Mouse (Mus musculus): ENCODE data around the gene Cplx1.
A peak's percentile ranks its signal among the peaks of the same experiment; 100 is the strongest.
"Not testable (repeated sequence)": the region's sequence is repeated elsewhere in the genome, so short reads cannot be mapped to it uniquely, and the experiment has no call there.

The Cplx1 gene

GRCm38 (mm10) chr5:108516655-108517054 is 33.2 kb downstream of the Cplx1 start:
- no peak for DNase-seq (ENCODE audit: low read depth, low spot score)

DNA sequence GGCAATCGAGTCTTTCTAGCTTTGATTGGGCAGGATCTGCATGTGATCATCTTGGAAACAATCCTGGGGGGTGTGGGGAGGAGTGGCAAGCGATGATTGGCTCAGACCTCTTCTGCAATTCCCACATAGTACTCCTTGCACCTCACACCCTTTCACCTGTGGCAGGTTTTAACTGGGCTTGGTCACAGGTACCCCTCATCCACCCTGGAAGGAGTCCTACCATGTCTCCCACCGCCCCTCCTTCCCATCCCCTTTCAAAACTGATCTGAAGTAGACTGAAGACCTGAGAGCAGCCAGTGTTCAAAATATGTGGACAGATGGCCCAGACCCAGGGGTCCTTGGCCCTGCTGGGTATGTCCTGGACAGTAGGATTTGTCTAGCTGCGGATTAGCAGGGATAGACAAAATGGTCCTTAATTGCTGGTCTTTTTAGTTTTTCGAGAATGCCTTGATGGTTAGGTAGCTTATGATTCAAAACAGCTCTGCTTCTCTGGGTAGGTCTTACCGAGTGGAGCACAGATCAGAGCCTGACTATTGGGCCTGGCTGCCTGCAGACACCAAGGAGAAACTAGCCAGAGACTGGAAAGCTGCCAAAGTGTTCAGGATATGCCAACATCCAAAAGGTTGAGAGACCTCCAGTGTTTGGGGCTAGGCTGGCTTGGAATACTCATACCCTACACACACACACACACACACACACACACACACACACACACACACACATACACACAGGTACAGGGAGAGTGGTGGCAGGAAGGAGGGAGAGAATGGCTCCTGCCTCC is 34.1 kb downstream of the Cplx1 start:
- DNase-seq (ENCODE audit: low read depth, low spot score), result no peak

DNA sequence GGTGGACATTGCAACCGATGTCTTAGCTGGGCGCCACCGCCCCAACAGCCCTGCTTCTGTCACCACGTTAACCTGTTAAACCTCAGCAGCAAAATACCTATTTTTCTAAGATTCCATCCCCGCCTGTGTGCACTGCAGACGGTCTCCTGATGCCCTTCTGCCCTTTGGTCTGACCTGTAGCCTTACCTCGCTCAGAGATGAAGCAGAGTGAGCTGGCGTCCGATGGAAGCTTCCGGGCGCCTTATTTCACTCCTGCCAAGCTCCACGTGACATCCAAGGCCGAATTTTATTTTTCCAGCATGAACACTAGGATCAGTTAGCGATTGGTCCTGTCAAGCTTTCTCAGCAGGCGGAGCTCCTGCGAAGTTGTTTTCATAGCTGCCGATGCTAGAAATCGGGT is 47.5 kb downstream of the Cplx1 start:
- DNase-seq (ENCODE audit: low read depth, low spot score), result no peak

GRCm38 (mm10) chr5:108501573-108501972 is 48.3 kb downstream of the Cplx1 start:
- DNase-seq (ENCODE audit: low read depth, low spot score), result no peak

- DNase-seq (ENCODE audit: low read depth, low spot score), result not testable (repeated sequence)
Observed at GRCm38 (mm10) chr5:108486148-108486547, 63.7 kb downstream of the Cplx1 start.

GRCm38 (mm10) chr5:108485239-108485638 is 64.6 kb downstream of the Cplx1 start:
- DNase-seq (ENCODE audit: low read depth, low spot score), result no peak

GRCm38 (mm10) chr5:108483006-108483405 is 66.8 kb downstream of the Cplx1 start:
- no peak for DNase-seq (ENCODE audit: low read depth, low spot score)

- DNase-seq (ENCODE audit: low read depth, low spot score), result peak; percentile 45
Observed at GRCm38 (mm10) chr5:108475977-108476376, 73.8 kb downstream of the Cplx1 start.

DNA sequence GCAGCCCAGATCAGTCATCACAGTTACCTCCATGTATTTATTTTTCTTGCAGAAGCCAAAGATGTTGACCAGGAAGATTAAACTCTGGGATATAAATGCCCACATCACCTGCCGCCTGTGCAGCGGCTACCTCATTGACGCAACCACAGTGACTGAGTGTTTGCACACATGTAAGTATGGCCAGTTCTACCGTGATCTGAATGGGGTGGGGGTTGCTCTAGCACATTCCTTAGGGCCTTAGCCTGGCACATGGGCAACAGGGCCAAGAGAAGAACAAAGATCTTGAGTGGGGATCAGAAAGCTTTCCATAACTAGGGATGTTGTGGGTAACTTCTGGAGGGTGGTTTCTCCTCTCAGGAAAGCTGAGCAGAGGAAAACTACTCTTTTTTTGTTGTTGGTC is 76.1 kb downstream of the Cplx1 start:
- no peak for DNase-seq (ENCODE audit: low read depth, low spot score)

- no peak for DNase-seq (ENCODE audit: low read depth, low spot score)
Observed at GRCm38 (mm10) chr5:108469617-108470016, 80.2 kb downstream of the Cplx1 start.

Data from telencephalon, adult 2 months (tissue).